Comparison of ENCODE assay signal across 8 mouse cellular contexts in the genomic region with DNA sequence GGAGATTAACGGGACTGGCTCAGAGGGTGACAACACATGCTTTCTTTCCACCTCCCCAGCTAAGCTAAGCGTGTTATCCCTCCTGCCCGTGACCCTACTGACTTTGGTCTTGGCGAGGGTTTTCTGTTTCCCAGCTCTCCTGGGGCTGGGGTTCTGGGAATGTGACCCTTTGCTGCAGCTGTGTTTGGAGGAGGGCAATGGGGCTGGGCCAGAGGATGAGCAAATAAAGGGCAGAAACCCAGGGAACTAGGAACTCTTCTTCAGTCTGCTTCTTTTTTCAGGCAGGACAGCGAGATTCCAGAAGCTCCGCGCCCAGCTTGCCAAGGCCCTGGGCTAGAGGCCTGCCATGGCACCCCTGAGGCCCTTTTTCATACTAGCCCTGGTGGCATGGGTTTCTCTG. TPM values are rescaled to one million over a fixed set of nuclear protein-coding genes. Genes with fewer than 3 reads are reported as not detected.
DNase-seq lines count a peak whose midpoint lies in the region; ATAC-seq lines count a peak whose summit lies in the region.

Gene Vtn, plus strand, starts transcription at position 88 of the 400 bp plus-strand sequence.

- WGBS in embryonic facial prominence, embryonic 10.5 days: 56% methylated on average over 7 of the region's 7 CpGs
- WGBS in heart, embryonic 10.5 days: 55% methylated on average over 7 of the region's 7 CpGs
- WGBS in neural tube, embryonic 13.5 days: 67% methylated on average over 7 of the region's 7 CpGs

- H3K4me1 ChIP-seq in embryonic facial prominence, embryonic 10.5 days: peaks cover 29% of the 10 kb centered on the region
- peaks cover 14% of the 10 kb centered on the region for H3K4me1 ChIP-seq in heart, embryonic 10.5 days
- H3K4me1 ChIP-seq in neural tube, embryonic 13.5 days (replicated peaks): peaks cover 38% of the 10 kb centered on the region

- no peaks in the 10 kb centered on the region for H3K9me3 ChIP-seq in embryonic facial prominence, embryonic 10.5 days
- no peaks in the 10 kb centered on the region for H3K9me3 ChIP-seq in heart, embryonic 10.5 days
- H3K9me3 ChIP-seq in neural tube, embryonic 13.5 days: no peaks in the 10 kb centered on the region

- no peaks in the 10 kb centered on the region for H3K36me3 ChIP-seq in embryonic facial prominence, embryonic 10.5 days (replicated peaks)
- no peaks in the 10 kb centered on the region for H3K36me3 ChIP-seq in heart, embryonic 10.5 days
- no peaks in the 10 kb centered on the region for H3K36me3 ChIP-seq in neural tube, embryonic 13.5 days

- H3K9ac ChIP-seq in neural tube, embryonic 13.5 days: peak within 1 kb of the TSS; percentile 71

- peaks cover 71% of the 10 kb centered on the region for H3K27me3 ChIP-seq in embryonic facial prominence, embryonic 10.5 days (replicated peaks; ENCODE audit: low read depth, poor library complexity, severe bottlenecking)
- peaks cover 87% of the 10 kb centered on the region for H3K27me3 ChIP-seq in heart, embryonic 10.5 days (ENCODE audit: insufficient read depth, poor library complexity, severe bottlenecking)
- H3K27me3 ChIP-seq in neural tube, embryonic 13.5 days: peaks cover 36% of the 10 kb centered on the region

- no peak for DNase-seq in layer of hippocampus, adult 18-20 months (ENCODE audit: low spot score in 2 of 2)
- no peak for DNase-seq in layer of hippocampus, adult 11-12 months (ENCODE audit: low spot score)
- no peak for DNase-seq in embryonic facial prominence, embryonic 10.5 days (ENCODE audit: low spot score)
- DNase-seq in heart, embryonic 10.5 days (ENCODE audit: low spot score): no peak
- DNase-seq in left cerebral cortex, postnatal 14 days (ENCODE audit: low spot score in 2 of 2): no peak
- no peak for DNase-seq in ovary, postnatal 14 days (ENCODE audit: low spot score)
- no peak for DNase-seq in right cerebral cortex, postnatal 10 days (ENCODE audit: low spot score in 2 of 2)

- intact Hi-C loops in left cerebral cortex, postnatal 14 days (cut with DNase I): no loop called here

- peak within 1 kb of the TSS; percentile 78 for H3K4me2 ChIP-seq in neural tube, embryonic 13.5 days

- peak within 1 kb of the TSS; percentile 71 for H3K4me3 ChIP-seq in embryonic facial prominence, embryonic 10.5 days
- peak within 1 kb of the TSS; percentile 67 for H3K4me3 ChIP-seq in heart, embryonic 10.5 days
- peak within 1 kb of the TSS; percentile 82 for H3K4me3 ChIP-seq in neural tube, embryonic 13.5 days

- peak within 1 kb of the TSS; percentile 71 for H3K27ac ChIP-seq in embryonic facial prominence, embryonic 10.5 days (replicated peaks)
- H3K27ac ChIP-seq in heart, embryonic 10.5 days: no peak within 1 kb of the TSS
- peak within 1 kb of the TSS; percentile 97 for H3K27ac ChIP-seq in neural tube, embryonic 13.5 days (replicated peaks)

- ATAC-seq in neural tube, embryonic 13.5 days (ENCODE audit: low read depth): no peak

RNA-seq across cellular contexts. Expression of gene Vtn, which starts in this region (rescaled TPM):
- total RNA-seq in layer of hippocampus, adult 18-20 months (2021): 10 to 100 TPM; 52.7 to 53.9 TPM
- 16.3 and 16.7 TPM in 2 replicates for polyA plus RNA-seq in embryonic facial prominence, embryonic 10.5 days (2016; fragmentation: Nextera tagmentation; extraction: Ambion mirVana)
- polyA plus RNA-seq in heart, embryonic 10.5 days (2016; fragmentation: Nextera tagmentation; extraction: Ambion mirVana): 1.6 and 43.5 TPM in 2 replicates
- 100 to 1,000 TPM in 1 of 2 experiments, 10 to 100 TPM in 1; 90.5 to 105 TPM for total RNA-seq in left cerebral cortex, postnatal 14 days (2021)
- polyA plus RNA-seq in neural tube, embryonic 13.5 days (2015; fragmentation: Nextera tagmentation; extraction: Ambion mirVana): 181 and 197 TPM in 2 replicates
